Mouse (Mus musculus): Measurements from ENCODE around the gene Gm12248. TPM values are rescaled to one million over a fixed set of nuclear protein-coding genes. Genes with fewer than 3 reads are reported as not detected.

The Gm12248 gene
- not detected in 2 replicates for polyA plus RNA-seq (2015; fragmentation: Nextera tagmentation; extraction: Ambion mirVana)

DNA sequence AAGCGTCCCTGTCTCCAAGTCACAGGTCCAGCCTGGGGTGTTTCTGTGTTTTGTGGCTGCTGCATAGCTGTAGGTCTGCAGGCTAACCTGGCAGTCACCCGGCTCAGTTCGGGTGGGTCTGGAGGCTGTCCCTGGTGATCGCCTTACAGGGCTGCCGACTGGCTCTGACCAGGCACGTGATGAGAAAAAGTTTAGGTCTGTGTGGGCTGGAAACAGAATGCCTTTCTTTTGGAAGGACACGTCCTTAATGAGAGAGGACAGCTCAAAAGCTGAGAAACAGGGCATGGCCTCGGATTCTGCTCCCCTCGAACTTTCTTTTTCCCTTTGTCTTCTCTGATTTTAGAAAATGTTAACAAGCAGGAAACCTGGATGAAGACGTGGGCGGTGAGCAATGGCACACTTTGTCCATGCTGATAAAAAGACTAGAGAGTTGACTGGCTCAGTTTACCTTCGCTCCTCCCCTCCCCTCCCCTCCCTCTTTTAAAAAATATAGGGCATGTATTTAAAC, at the start of gene Gm12248:
TSS of gene Gm12248 (minus strand) at position 114 of the 508 bp plus-strand sequence.
- 26% methylated on average over 12 of the region's 12 CpGs for WGBS (ENCODE audit: insufficient replicate concordance)
- Histone ChIP-seq H3K9ac (replicated peaks) (peak within 1 kb of the TSS; percentile 12; the same call in 1 of the 2 replicates), H3K9me3 (ENCODE audit: low read length) (no peaks in the 10 kb centered on the region), H3K4me1 (ENCODE audit: insufficient read depth) (peaks cover 17% of the 10 kb centered on the region; the same call in 1 of the 2 replicates), H3K4me2 (ENCODE audit: low read depth, low read length) (peak within 1 kb of the TSS; percentile 68), H3K27ac (ENCODE audit: low read depth) (no peak within 1 kb of the TSS), H3K4me3 (ENCODE audit: low read depth, low read length) (peak within 1 kb of the TSS; percentile 37), H3K36me3 (replicated peaks; ENCODE audit: insufficient read depth, low read length) (no peaks in the 10 kb centered on the region), H3K27me3 (ENCODE audit: insufficient read depth, low read length) (no peaks in the 10 kb centered on the region)
- TF ChIP-seq CTCF (IDR thresholded peaks at IDR 0.05; ENCODE audit: low read depth) (no peak), EP300 (IDR thresholded peaks at IDR 0.05; ENCODE audit: low read depth) (no peak)
- DNase-seq, result peak; percentile 25
- no peak for ATAC-seq

DNA sequence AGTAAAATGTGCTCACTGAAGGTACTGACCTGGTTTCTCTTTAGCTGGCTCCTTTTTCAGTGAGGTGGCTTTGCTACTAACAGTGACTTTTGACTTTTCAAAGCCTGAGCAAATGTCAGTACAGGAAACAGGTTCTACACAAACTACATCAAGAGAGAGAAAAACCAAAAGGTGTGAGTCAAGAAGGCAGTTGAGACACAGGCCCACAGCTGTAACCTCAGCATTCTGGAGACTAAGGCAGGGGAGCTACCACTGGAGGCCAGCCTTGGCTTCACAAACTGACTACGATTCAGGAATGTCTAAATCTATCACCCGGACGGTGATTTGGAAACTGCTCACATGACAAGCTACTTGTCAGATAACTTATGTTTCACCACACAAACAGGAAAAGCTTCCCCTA, 46.5 kb upstream of the Gm12248 start:
- TF ChIP-seq CTCF (IDR thresholded peaks at IDR 0.05; ENCODE audit: low read depth) (no peak), EP300 (IDR thresholded peaks at IDR 0.05; ENCODE audit: low read depth) (no peak)
- Histone ChIP-seq H3K4me3 (ENCODE audit: low read depth, low read length) (no peak overlapping the region), H3K27ac (ENCODE audit: low read depth) (no peak overlapping the region), H3K4me2 (ENCODE audit: low read depth, low read length) (no peak overlapping the region), H3K27me3 (ENCODE audit: insufficient read depth, low read length) (no peaks in the 10 kb centered on the region), H3K9ac (replicated peaks) (no peak overlapping the region), H3K9me3 (ENCODE audit: low read length) (no peaks in the 10 kb centered on the region), H3K36me3 (replicated peaks; ENCODE audit: insufficient read depth, low read length) (peaks cover 66% of the 10 kb centered on the region), H3K4me1 (ENCODE audit: insufficient read depth) (no peaks in the 10 kb centered on the region)
- no peak for DNase-seq
- ATAC-seq, result no peak
- WGBS (ENCODE audit: insufficient replicate concordance), result 69% methylated on average over 3 of the region's 3 CpGs

DNA sequence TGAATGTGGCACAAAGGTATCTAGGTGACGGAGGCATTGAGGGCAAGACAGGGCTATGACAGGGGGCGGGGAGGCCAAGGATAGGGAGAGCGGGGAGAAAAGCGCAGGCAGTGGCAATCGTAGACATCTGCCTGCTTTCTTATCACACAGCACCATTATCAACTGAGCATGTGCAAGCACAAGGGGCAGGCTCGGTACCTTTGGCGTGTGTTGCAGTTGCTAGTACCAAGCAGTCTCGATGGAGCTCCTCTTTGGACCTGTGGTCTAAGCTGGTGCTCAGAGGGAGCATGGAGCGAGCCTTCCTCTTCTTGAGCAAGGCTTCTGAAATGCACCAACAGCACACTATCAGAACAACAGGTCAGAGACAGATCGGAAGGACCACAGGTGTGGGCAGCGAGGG, 45.9 kb upstream of the Gm12248 start:
- Histone ChIP-seq H3K4me2 (ENCODE audit: low read depth, low read length) (no peak overlapping the region), H3K9me3 (ENCODE audit: low read length) (no peaks in the 10 kb centered on the region), H3K36me3 (replicated peaks; ENCODE audit: insufficient read depth, low read length) (peaks cover 63% of the 10 kb centered on the region), H3K27ac (ENCODE audit: low read depth) (no peak overlapping the region), H3K4me3 (ENCODE audit: low read depth, low read length) (no peak overlapping the region), H3K27me3 (ENCODE audit: insufficient read depth, low read length) (no peaks in the 10 kb centered on the region), H3K9ac (replicated peaks) (no peak overlapping the region), H3K4me1 (ENCODE audit: insufficient read depth) (no peaks in the 10 kb centered on the region)
- no peak for TF ChIP-seq CTCF (IDR thresholded peaks at IDR 0.05; ENCODE audit: low read depth)
- TF ChIP-seq EP300 (IDR thresholded peaks at IDR 0.05; ENCODE audit: low read depth), result no peak
- no peak for DNase-seq
- 74% methylated on average over 11 of the region's 11 CpGs for WGBS (ENCODE audit: insufficient replicate concordance)
- ATAC-seq, result no peak

DNA sequence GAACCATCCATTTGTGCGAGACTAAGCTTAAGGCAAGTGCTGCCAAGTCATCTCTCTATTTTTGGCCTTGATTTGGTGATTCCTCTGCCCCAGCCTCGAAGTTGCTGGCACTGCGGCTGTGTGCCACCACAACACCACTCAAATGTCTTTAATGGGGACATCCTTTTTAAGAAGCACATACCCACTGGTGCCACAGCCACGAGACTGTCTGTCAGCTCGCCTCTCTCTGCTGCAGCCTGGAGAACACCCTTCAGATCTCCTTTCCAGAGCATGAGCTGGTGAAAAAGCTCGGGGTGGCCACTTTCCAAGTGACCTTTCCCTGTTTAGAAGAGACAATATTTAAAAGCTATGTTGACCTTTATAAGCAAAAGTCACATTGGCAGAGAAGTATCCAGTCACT, 43.7 kb upstream of the Gm12248 start:
- DNase-seq (no peak), ATAC-seq (no peak)
- Histone ChIP-seq H3K4me1 (ENCODE audit: insufficient read depth) (no peaks in the 10 kb centered on the region), H3K9ac (replicated peaks) (no peak overlapping the region), H3K4me3 (ENCODE audit: low read depth, low read length) (no peak overlapping the region), H3K9me3 (ENCODE audit: low read length) (no peaks in the 10 kb centered on the region), H3K4me2 (ENCODE audit: low read depth, low read length) (no peak overlapping the region), H3K36me3 (replicated peaks; ENCODE audit: insufficient read depth, low read length) (peaks cover 59% of the 10 kb centered on the region), H3K27me3 (ENCODE audit: insufficient read depth, low read length) (no peaks in the 10 kb centered on the region), H3K27ac (ENCODE audit: low read depth) (no peak overlapping the region)
- no peak for TF ChIP-seq CTCF (IDR thresholded peaks at IDR 0.05; ENCODE audit: low read depth)
- WGBS (ENCODE audit: insufficient replicate concordance), result 75% methylated on average over 6 of the region's 6 CpGs

DNA sequence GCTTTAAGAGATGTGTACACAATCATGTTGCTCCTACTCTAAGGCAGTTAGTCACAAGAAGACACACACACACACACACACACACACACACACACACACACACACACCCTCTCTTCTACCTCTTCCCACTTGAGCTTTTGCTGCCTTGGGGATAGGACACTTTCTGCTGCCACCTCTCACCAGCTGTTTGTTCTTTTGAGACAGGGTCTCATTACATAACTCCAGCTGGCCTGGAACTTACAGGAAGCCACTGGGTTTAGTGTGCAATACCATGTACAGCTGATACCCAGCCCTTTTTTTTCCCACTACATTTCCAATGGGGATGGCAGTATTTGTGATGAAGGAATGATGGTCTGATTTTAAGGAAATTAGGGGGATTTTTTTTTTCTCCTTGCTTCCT, 42.4 kb upstream of the Gm12248 start:
- no peak for TF ChIP-seq CTCF (IDR thresholded peaks at IDR 0.05; ENCODE audit: low read depth)
- TF ChIP-seq EP300 (IDR thresholded peaks at IDR 0.05; ENCODE audit: low read depth), result no peak
- no peak for ATAC-seq

DNA sequence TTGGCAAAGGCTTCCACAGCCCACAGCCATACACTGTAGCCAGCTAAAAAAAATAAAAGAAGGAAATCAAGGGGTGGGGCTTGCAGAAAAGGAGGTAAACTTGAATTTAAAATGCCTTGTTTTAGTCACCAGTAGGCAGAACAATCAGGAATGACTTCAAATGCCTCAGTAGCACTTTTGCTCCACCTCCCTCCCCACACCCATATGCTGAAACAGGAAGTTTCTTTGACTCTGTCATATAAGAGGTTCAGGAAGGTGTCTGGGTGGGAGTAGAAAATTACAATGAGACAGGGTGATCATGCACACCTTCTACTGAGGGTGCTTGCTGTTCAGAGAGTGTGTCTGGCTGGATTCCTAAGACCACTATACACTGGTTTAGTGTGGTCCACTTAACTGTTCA, 41.9 kb upstream of the Gm12248 start:
- no peaks in the 10 kb centered on the region for H3K4me1 ChIP-seq (ENCODE audit: insufficient read depth)
- no peak overlapping the region for H3K4me2 ChIP-seq (ENCODE audit: low read depth, low read length)
- H3K9me3 ChIP-seq (ENCODE audit: low read length), result no peaks in the 10 kb centered on the region
- no peak overlapping the region for H3K4me3 ChIP-seq (ENCODE audit: low read depth, low read length)
- no peak for DNase-seq
- peaks cover 57% of the 10 kb centered on the region for H3K36me3 ChIP-seq (replicated peaks; ENCODE audit: insufficient read depth, low read length)
- ATAC-seq, result no peak
- no peaks in the 10 kb centered on the region for H3K27me3 ChIP-seq (ENCODE audit: insufficient read depth, low read length)
- TF ChIP-seq CTCF (IDR thresholded peaks at IDR 0.05; ENCODE audit: low read depth) (no peak), EP300 (IDR thresholded peaks at IDR 0.05; ENCODE audit: low read depth) (no peak)
- no peak overlapping the region for H3K27ac ChIP-seq (ENCODE audit: low read depth)
- H3K9ac ChIP-seq (replicated peaks), result no peak overlapping the region

More for the DNA sequence above, 42.4 kb upstream of the Gm12248 start:
- Histone ChIP-seq H3K27ac (ENCODE audit: low read depth) (no peak overlapping the region), H3K36me3 (replicated peaks; ENCODE audit: insufficient read depth, low read length) (peaks cover 57% of the 10 kb centered on the region), H3K4me1 (ENCODE audit: insufficient read depth) (no peaks in the 10 kb centered on the region), H3K9ac (replicated peaks) (no peak overlapping the region), H3K27me3 (ENCODE audit: insufficient read depth, low read length) (no peaks in the 10 kb centered on the region), H3K9me3 (ENCODE audit: low read length) (no peaks in the 10 kb centered on the region), H3K4me3 (ENCODE audit: low read depth, low read length) (no peak overlapping the region), H3K4me2 (ENCODE audit: low read depth, low read length) (no peak overlapping the region)
- DNase-seq, result no peak

DNA sequence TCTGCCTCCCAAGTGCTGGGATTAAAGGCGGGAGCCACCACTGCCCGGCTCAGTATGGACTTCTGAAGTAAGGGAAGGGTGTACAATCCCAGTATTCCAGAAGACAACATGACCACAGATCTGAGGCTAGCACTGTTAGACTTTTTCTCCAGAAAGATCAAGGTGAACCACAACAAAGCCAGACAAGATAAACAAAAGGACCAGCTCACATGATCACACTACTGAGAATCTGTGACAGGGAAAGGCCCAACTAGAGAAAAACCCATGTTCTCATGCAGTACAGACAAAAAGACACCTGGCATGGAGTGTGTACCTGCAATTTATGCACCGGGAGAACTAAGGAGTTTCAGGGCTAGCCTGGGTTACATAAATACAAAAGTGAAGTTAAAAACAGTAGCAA, 39.1 kb upstream of the Gm12248 start:
- no peak overlapping the region for H3K27ac ChIP-seq (ENCODE audit: low read depth)
- peaks cover 7% of the 10 kb centered on the region; the same call in 1 of the 2 replicates for H3K4me1 ChIP-seq (ENCODE audit: insufficient read depth)
- DNase-seq (no peak), ATAC-seq (no peak)
- H3K4me3 ChIP-seq (ENCODE audit: low read depth, low read length), result no peak overlapping the region
- peaks cover 58% of the 10 kb centered on the region for H3K36me3 ChIP-seq (replicated peaks; ENCODE audit: insufficient read depth, low read length)
- TF ChIP-seq EP300 (IDR thresholded peaks at IDR 0.05; ENCODE audit: low read depth) (no peak), CTCF (IDR thresholded peaks at IDR 0.05; ENCODE audit: low read depth) (no peak)
- no peak overlapping the region for H3K4me2 ChIP-seq (ENCODE audit: low read depth, low read length)
- H3K9ac ChIP-seq (replicated peaks), result no peak overlapping the region
- WGBS (ENCODE audit: insufficient replicate concordance), result 89% methylated on average over 3 of the region's 3 CpGs
- H3K9me3 ChIP-seq (ENCODE audit: low read length), result no peaks in the 10 kb centered on the region
- H3K27me3 ChIP-seq (ENCODE audit: insufficient read depth, low read length), result no peaks in the 10 kb centered on the region
